Mouse (Mus musculus) mature B cell (primary cell): ENCODE data around the gene Ptpn1.

Source experiments
- in situ Hi-C: fragments of 300-500 bp; cut with MboI; formaldehyde crosslinking; loops from 2 replicates; pipeline ENCODE4 v1.14.3; 2019

Gene Ptpn1

GRCm38 (mm10) chr2:168006489-168006888, 74.6 kb downstream of the Ptpn1 start:
- in situ Hi-C loops, result no loop called here

- in situ Hi-C loops, result no loop called here
Observed at GRCm38 (mm10) chr2:168008132-168008531, 76.3 kb downstream of the Ptpn1 start.

- in situ Hi-C loops, result loop anchor here (10.0 kb wide), 1 partner anchor 325 kb away; the partner anchor contains the start of genes Cebpb and Tmem189
Observed at GRCm38 (mm10) chr2:168009936-168010668, 78.2 kb downstream of the Ptpn1 start, which contains the start of gene Ripor3. Gene Ripor3 (minus strand): TSS chr2:168010618.

- in situ Hi-C loops, result loop anchor here (10.0 kb wide), 1 partner anchor 326 kb away; the partner anchor contains the start of genes Cebpb and Tmem189
Observed at GRCm38 (mm10) chr2:168010893-168011292, 79.0 kb downstream of the Ptpn1 start.

GRCm38 (mm10) chr2:168016951-168017391, 85.1 kb downstream of the Ptpn1 start:
- in situ Hi-C loops, result loop anchor here (10.0 kb wide), 1 partner anchor 332 kb away; the partner anchor contains the start of genes Cebpb and Tmem189

GRCm38 (mm10) chr2:168019201-168019715, 87.4 kb downstream of the Ptpn1 start:
- in situ Hi-C loops, result loop anchor here (10.0 kb wide), 1 partner anchor 334 kb away; the partner anchor contains the start of genes Cebpb and Tmem189

GRCm38 (mm10) chr2:168023763-168024402, 92.0 kb downstream of the Ptpn1 start:
- in situ Hi-C loops, result no loop called here

GRCm38 (mm10) chr2:168025174-168025573, 93.3 kb downstream of the Ptpn1 start:
- in situ Hi-C loops, result no loop called here

GRCm38 (mm10) chr2:168025882-168026281, 94.0 kb downstream of the Ptpn1 start:
- in situ Hi-C loops, result no loop called here

- in situ Hi-C loops, result no loop called here
Observed at GRCm38 (mm10) chr2:168026467-168026866, 94.6 kb downstream of the Ptpn1 start.

GRCm38 (mm10) chr2:168028376-168028775, 96.5 kb downstream of the Ptpn1 start:
- in situ Hi-C loops, result no loop called here
